23 mouse cellular contexts compared by ENCODE assay signal in the genomic region with DNA sequence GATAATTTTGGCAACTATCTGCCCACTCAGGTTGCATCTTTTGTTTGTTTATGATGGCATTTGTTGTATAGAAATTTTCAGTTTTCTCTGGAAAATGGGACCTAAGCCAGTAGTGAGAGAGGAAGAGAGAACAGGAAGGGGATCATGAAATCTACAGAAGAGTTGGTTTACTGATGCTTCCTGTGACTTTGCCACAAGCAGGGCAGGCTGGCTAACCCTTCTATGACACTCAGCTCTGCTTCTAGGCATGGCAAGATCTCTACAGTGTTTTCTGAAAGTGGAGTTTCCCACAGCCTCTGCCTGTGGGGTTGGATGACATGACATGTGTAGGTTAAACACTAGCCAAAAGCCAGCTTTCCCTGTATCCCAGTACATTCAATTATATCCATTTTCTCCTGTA.
DNase-seq lines count a peak whose midpoint lies in the region; ATAC-seq and TF ChIP-seq lines count a peak whose summit lies in the region.
"Had no signal": no experiment of that assay in that cellular context is flagged by ENCODE, and none has a peak within 500 bp of the region (broad histone marks: within the 10 kb centered on the region; RNA-seq: fewer than 3 reads in every experiment).

No protein-coding gene starts in this region.

- H3K36me3 ChIP-seq in heart, embryonic 10.5 days, result no peaks in the 10 kb centered on the region
- no peaks in the 10 kb centered on the region for H3K36me3 ChIP-seq in megakaryocyte, embryonic 14.5 days (replicated peaks; ENCODE audit: low read length)
- no peaks in the 10 kb centered on the region for H3K36me3 ChIP-seq in forebrain, postnatal 0 days (ENCODE audit: insufficient read depth)
- H3K36me3 ChIP-seq: embryonic facial prominence, embryonic 10.5 days; heart, embryonic 12.5 days; hindbrain, embryonic 12.5 days; intestine, embryonic 15.5 days had no signal

- TF ChIP-seq CTCF in forebrain, postnatal 0 days (IDR thresholded peaks at IDR 0.05; ENCODE audit: low read depth), result no peak

- no peak overlapping the region; the same call in 1 of the 2 replicates for H3K27ac ChIP-seq in heart, embryonic 10.5 days
- H3K27ac ChIP-seq in forebrain, postnatal 0 days (ENCODE audit: low read depth, low read length), result no peak overlapping the region
- H3K27ac ChIP-seq: embryonic facial prominence, embryonic 10.5 days; forebrain, embryonic 13.5 days; gastrocnemius, adult 2 months; hindbrain, embryonic 12.5 days; intestine, embryonic 15.5 days had no signal

- H3K9me3 ChIP-seq in heart, embryonic 10.5 days, result no peaks in the 10 kb centered on the region
- H3K9me3 ChIP-seq in megakaryocyte, embryonic 14.5 days, result no peaks in the 10 kb centered on the region
- H3K9me3 ChIP-seq in forebrain, postnatal 0 days (ENCODE audit: low read length), result no peaks in the 10 kb centered on the region
- H3K9me3 ChIP-seq: embryonic facial prominence, embryonic 10.5 days; forebrain, embryonic 13.5 days; heart, embryonic 12.5 days; hindbrain, embryonic 12.5 days; intestine, embryonic 15.5 days had no signal

- intact Hi-C loops in heart, postnatal 25 days (cut with DNase I), result no loop called here

- ATAC-seq in CD4-positive, CD25-positive, alpha-beta regulatory T cell, adult 4 months, result peak; percentile 66
- ATAC-seq in granulocyte monocyte progenitor cell, adult 5-6 weeks (replicated peaks; ENCODE audit: poor library complexity, severe bottlenecking), result peak; percentile 74
- ATAC-seq in forebrain, postnatal 0 days, result no peak
- ATAC-seq: forebrain, embryonic 13.5 days; hindbrain, embryonic 16.5 days; intestine, embryonic 15.5 days had no signal

- no peak overlapping the region for H3K9ac ChIP-seq in forebrain, postnatal 0 days
- H3K9ac ChIP-seq: forebrain, embryonic 13.5 days; heart, embryonic 12.5 days; hindbrain, embryonic 12.5 days; intestine, embryonic 15.5 days had no signal

- DNase-seq in heart, adult 11 months, result peak; percentile 31
- DNase-seq in heart, embryonic 10.5 days (ENCODE audit: low spot score), result no peak
- DNase-seq in heart, postnatal 25 days (ENCODE audit: low spot score), result no peak
- DNase-seq in cerebellum, adult 11-12 months, result no peak
- no peak for DNase-seq in forebrain, postnatal 0 days
- DNase-seq: adrenal gland, adult 8-10 months; adrenal gland, postnatal 36 days; cerebellum, adult 11 months; cerebellum, adult 9-11 months; cerebellum, postnatal 36 days; gastrocnemius, adult 2 months; gastrocnemius, postnatal 25 days; heart, adult 18-20 months; heart, postnatal 36 days had no signal

- no peak overlapping the region for H3K4me3 ChIP-seq in heart, embryonic 10.5 days
- peak overlapping the region; percentile 12 for H3K4me3 ChIP-seq in megakaryocyte, embryonic 14.5 days (replicated peaks)
- H3K4me3 ChIP-seq in forebrain, postnatal 0 days (ENCODE audit: low read depth, low read length), result no peak overlapping the region
- H3K4me3 ChIP-seq: embryonic facial prominence, embryonic 10.5 days; forebrain, embryonic 13.5 days; gastrocnemius, adult 2 months; heart, embryonic 12.5 days; hindbrain, embryonic 12.5 days; intestine, embryonic 15.5 days had no signal

- H3K4me1 ChIP-seq in heart, embryonic 10.5 days, result no peaks in the 10 kb centered on the region
- peaks cover 43% of the 10 kb centered on the region for H3K4me1 ChIP-seq in megakaryocyte, embryonic 14.5 days
- no peaks in the 10 kb centered on the region for H3K4me1 ChIP-seq in forebrain, postnatal 0 days (ENCODE audit: insufficient read depth)
- H3K4me1 ChIP-seq: embryonic facial prominence, embryonic 10.5 days; forebrain, embryonic 13.5 days; heart, embryonic 12.5 days; hindbrain, embryonic 12.5 days; intestine, embryonic 15.5 days had no signal

- no peaks in the 10 kb centered on the region for H3K27me3 ChIP-seq in heart, embryonic 10.5 days (ENCODE audit: insufficient read depth, poor library complexity, severe bottlenecking)
- H3K27me3 ChIP-seq in megakaryocyte, embryonic 14.5 days (replicated peaks), result no peaks in the 10 kb centered on the region
- no peaks in the 10 kb centered on the region for H3K27me3 ChIP-seq in forebrain, postnatal 0 days (ENCODE audit: insufficient read depth, low read length)
- H3K27me3 ChIP-seq: forebrain, embryonic 13.5 days; heart, embryonic 12.5 days; hindbrain, embryonic 12.5 days; intestine, embryonic 15.5 days had no signal

- H3K4me2 ChIP-seq in forebrain, postnatal 0 days (ENCODE audit: low read depth), result no peak overlapping the region
- H3K4me2 ChIP-seq: forebrain, embryonic 13.5 days; heart, embryonic 12.5 days; hindbrain, embryonic 12.5 days; intestine, embryonic 15.5 days had no signal
